Mouse (Mus musculus): ENCODE measurements at regions not wholly inside any gene's neighbourhood (a gene's known extent, or its start where the extent isn't known, plus 50 kb on each side); places are given as distances from the start of the nearest gene placed in this dataset.

DNA sequence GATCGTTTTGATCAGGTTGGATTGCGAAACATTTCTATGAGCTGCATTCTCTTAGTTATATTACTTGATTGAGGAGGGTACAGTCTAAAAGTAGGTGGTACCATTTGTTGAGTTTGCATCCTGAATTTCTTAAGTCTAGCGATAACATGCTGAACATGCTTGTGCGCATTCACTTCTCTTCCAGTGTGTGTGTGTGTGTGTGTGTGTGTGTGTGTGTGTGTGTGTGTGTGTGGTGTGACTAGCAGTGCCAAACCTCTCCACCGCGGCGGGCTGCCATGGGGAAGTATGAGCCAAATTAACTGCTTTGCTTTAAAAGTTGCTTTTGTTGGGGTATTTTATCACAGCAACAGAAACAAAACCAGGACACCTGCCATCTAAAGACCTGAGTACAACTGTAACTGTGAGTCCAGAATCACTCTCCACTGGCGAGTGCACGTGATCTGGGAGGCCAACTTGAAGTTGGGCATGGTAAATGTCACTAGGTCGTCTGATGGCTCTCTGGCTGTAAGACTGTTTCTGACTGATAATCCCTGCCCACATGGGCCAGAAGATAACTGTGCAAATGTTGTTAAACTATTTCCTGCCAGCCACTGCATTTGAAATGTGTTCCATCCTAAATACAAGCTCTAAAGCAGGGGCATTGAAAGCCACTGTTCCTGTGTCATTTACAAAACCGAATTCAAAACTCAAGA, 273.3 kb upstream of the Ppargc1a start:
- DNase-seq (ENCODE audit: low spot score): peak; percentile 72

DNA sequence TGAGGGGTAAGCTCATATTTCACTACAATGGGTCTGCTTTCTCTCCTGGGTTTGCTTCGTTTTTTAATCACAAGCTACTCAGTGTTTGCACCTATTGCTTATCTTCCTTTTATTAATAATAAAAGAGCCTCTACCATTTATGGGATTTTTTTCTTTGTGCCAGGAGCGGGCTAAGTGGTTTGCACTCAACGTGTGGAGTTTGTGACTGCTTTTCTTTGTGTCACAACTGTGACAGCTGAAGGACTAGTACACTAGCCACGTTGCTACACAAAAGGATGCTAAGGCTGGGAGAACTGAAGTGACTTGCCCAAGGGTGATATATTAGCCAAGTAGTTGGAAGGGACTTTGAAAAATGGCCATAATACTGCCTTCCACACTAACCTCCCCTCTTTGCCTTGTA, 271.8 kb upstream of the Ppargc1a start:
- no peak for DNase-seq (ENCODE audit: low spot score)

DNA sequence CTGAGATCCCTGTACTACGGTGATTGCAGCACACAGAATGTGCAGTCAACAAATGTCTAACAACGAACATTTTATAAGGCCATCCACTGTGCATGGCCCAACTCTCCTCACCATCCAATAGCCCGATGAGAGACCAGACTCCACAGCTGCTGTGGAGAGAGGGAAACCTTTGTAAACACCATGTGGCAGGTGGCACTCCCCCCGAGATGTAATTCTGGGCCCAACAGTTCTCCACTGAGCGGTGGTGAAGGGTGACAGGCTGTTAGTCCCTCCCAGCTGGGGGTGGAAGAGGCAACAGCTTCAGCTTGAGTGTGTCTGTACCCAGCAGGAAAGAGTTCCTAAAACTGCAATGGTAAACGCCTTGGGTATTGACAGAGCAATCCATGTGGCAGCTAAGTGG, 263.0 kb upstream of the Ppargc1a start:
- DNase-seq (ENCODE audit: low spot score): no peak

DNA sequence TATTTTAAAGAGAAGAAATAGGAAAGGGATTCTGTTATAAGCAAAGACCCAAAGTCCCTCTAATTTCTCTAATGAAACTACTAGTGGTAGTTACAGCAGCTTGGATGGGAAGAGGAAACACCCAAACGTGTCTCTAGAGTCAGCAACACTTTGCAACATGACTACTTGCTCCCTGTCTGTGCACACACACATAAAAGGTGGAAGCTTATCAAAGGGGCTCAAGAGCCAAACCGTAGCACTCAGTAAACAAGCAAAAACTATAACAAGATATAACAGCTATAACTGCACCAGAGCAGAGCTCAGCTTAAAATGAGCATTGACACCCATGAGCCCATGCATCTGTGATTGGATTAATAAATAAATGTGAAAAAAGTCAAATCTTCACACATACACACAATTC, 262.5 kb upstream of the Ppargc1a start:
- DNase-seq (ENCODE audit: low spot score): no peak

DNA sequence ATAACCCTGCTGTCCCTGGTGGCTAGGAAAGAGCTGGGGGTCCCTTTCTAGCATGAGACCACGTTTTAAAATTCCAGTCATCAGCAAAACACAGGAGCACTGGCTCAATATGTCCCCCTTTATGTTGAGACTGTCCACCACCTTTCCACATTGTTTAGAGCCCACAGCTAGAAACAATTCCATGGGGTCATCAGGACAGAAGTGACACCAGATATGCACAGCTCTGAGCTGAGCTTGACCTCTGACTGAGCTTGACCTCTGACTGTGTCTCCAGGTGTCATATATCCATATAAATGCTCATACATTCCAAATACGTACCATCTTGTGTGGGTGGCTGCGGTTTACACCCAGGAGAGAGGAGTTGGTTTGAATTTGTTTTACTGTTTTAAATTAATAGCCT, 262.1 kb upstream of the Ppargc1a start:
- no peak for DNase-seq (ENCODE audit: low spot score)

DNA sequence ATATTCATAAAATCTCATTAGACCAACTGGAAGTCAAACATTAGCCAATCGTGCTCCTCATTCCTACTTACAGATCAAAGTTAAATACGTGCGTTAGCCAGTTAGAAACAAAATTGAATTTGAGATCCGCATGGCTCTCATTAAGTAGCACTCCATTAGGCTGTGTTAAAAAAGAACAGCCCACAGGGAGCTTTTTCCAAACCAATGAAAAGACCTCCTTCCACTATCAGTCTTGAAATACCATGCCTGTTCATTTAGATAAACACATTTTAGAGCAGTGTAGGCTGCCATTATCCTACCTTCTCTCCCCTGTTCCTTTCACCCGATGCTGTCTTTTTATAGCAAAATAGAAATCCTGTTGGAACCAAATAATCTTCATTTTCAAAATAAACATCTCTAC, 261.5 kb upstream of the Ppargc1a start:
- peak; percentile 61 for DNase-seq (ENCODE audit: low spot score)

DNA sequence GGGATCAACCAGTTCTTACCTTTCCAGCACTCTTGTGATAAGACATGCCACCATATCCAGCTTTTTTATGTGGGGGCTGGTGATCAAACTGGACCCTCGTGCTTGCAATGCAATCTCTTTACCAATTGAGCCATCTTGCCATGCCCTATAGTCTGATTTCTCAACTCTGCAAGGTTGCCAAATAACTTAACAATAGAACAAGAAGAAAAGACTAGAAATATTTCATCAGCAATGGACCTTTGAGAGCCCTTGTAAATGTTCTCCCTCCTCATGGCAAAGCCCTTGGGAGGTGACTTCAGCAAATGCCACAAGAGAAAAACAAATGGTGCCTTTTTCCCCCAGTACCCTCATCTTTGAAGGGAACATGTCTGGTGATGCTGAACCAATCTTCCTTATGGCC, 258.7 kb upstream of the Ppargc1a start:
- DNase-seq (ENCODE audit: low spot score): no peak

DNA sequence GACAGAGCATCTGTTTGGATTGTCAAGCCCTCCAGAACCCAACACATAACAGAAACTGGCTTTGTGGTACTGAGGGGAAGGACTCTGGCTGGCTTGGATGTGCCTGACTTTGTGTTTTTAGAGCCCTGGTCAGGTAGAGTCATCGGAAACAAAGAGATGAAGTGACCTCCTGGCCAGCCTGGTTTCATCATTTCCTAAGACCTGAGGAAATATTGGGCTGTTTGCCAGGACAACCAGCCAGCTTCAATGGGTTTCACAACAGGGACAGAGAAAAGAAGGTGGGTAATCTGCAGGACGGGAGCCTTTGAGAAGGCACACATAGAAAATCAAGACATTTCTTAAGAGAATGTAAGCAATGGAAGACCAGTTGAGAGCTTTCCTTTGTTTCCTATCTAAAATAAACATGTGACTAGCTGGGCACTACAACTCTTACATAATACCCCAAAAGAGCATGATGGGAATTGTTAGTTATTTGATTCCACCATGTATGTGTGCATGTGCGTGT, 258.1 kb upstream of the Ppargc1a start:
- DNase-seq (ENCODE audit: low spot score): no peak

DNA sequence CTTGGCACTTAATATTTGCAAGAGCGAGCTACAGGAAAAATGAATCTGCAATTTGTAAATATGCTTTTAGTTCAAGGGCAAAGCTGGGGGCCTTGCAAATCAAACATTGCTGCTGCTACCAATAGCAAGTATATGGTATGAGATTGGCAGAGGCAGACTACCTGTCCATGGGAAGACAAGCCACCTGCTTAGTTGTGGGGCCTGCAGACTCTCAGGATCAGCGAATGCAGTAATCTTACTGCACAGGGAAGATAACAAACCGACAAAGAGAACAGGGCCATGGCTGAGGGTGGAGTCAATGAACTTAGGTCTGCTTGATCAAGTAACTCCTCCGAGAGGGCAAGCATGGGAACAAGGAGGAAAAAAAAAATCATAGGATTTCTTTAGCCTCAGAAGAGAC, 257.2 kb upstream of the Ppargc1a start:
- peak; percentile 58 for DNase-seq (ENCODE audit: low spot score)

DNA sequence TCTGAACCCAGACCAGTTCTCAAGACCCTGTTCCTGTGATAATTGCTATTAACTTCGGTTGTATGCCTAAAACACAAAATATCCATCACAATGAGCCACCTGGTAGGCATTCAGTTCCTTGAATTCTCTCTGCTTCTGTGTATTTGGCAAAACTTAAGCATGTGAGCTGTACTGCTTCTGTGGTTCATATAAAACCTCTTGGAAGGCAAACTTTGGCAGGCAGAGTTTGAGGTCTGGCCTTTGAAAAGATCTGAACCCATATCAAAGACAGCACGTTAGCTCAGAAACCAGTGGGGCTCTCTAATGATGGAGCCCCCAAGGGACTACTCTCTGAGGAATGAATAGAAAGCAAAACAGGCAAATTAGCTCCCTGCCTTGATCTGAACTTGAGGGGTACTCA, 256.1 kb upstream of the Ppargc1a start:
- DNase-seq (ENCODE audit: low spot score): no peak

DNA sequence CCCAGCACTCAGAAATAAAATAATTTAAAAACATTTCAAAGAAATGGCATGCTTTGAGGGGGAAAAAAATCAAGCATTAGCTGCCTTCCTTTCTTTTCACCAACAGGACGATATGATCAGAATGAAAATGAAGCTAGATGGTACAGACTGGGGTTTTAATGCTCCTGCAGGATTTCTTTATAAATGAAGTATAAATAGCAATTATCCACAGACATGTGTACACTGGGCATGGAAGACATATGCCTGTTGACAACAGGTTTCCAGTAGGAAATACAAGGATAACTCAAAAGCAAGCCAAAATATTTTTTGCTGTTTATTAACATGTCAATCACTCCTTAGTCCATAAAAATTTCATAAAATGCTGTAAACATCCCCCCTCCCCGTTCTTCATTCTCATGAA, 248.7 kb upstream of the Ppargc1a start:
- DNase-seq (ENCODE audit: low spot score): no peak

DNA sequence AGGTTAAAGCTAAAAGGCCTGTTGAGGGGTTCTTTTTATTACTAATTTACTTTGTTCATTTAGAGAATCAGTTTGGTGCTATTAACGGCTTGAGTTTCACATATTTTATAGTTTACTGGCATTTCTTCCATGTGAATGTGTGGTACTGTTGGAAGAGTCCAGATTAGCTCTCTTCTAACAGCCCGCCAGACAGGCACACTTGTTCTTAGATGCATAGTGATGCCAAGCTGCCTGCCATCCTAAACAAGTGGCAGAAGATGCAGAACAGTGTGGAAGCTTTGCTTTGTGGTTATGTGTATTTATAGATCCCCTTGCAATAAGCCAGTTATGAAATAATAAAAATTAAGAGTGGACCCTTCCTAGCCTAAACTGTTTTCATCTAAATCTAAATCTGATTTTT, 244.2 kb upstream of the Ppargc1a start:
- no peak for DNase-seq (ENCODE audit: low spot score)

DNA sequence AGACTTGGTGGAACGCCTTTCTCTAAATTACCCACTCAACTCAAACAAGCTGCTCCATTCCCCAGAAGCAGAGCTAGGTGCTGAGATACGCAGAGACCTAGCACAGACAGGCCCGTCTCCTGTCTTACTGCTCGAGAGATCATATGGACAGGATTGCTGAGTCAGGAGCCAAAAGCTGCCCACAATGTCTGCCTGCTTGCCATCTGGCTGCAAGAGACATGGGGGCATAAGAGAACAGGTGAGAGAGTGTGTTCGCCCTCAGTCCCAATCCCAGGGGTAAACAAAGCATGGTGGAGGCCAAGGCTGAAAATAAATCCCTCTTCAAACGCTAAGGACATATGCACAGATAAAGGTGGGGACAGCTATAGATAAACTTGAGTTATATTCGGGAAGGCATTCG, 234.0 kb upstream of the Ppargc1a start:
- no peak for DNase-seq (ENCODE audit: low spot score)

DNA sequence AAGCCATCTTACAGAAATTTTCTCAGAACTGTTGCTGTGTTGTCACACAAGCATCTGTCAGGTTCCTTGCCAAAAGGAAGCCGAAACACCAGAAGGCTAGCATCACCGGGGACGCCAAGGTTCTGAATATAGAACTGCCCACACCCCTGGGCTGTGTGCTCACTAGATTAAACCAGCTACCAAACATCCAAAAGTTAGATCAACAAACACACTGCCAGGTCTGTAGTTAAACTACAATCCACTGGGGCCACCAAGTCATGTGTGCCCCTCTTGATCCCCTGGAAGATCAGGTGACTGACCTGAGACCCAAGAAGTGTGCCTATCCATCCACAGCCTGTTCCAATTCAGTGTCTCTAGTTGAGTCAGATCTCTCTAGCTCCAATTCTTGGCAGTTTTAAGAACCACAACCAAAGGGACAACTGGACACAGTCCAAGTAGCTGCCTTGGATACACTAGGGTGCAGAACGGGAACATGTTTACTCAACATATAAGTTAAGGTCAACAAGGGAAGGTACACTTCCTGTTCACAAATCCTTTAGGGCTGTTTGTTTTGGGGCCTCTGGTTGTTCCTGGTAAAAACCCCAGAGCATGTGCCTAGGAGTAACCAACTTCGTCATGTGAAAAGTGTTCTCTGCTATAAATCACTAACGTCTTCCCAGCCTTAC, 232.0 kb upstream of the Ppargc1a start:
- DNase-seq (ENCODE audit: low spot score): no peak

DNA sequence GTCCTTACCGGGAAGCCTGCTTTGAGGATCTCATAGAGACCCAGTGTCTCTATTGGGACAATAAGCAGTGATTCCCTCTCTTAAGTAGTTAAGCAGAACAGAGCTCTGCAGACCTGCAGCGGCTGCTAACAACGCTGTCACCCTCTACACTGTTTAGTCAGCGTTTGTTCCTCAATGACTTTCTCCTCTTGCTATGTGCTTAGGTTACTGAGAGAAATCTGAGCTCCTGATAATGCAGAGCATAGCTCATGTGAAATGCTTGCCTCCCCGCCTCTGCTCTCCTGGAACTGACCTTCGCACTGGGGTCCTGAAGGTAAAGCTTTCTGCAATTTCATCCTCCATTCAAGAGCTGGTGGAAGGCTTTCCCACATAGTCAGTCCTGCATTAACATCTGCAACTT, 226.6 kb upstream of the Ppargc1a start:
- DNase-seq (ENCODE audit: low spot score): no peak

DNA sequence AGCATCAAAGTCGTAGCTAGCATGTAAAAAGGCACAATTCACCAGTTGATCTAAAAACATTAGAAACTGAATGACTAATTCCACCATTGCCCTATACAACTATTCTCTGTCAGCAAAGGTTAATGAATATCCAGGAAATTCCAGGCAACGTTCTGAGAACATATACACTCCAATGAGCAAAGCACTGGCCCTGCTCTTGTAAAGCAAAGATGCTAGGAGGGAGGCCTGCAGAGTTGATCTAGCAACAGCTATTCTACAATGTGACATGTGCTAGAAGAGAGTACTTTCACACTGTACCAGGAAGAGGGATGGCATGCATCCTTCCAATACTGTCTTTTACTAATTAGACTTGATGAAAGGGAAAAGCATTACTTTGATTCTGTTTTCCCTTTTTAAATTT, 225.4 kb upstream of the Ppargc1a start:
- no peak for DNase-seq (ENCODE audit: low spot score)

DNA sequence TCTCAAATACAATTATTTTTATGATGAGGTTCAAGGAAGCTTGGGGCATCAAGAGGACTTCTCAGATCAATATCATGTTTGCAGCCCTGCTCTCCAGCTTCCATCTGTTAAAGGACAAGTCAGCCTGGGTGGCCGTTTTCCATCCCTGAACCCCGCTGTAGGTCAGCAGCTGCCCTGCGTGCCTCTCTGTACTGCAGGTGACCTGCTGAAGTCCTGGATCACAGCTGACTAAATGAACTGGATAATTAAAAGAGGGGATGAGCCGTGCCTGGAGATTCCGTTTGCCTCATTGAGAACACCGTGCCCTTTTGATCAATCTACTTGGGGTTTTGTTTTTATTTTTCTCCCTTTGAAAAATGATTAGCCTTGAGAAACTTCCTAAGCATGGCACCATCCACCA, 221.2 kb upstream of the Ppargc1a start:
- DNase-seq (ENCODE audit: low spot score): no peak

DNA sequence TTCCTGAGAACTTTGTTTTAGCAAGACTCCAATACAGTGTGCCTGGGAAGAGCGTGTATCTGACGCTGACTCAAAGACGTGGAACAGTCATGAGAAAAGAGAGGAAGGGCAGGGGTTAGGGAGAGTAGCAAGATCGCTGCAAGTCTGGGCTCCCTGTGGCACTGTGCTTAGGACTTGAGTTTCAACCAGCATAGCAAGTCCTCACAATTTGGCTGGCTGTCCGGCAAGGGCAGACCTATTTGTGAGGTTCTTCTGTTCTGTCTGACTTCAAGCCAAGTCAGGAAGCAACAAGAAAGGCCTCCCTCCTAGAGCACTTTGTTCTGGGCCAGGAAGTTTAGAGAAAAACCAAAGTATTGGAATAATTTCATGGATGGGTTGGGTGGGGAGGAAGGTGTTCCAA, 216.0 kb upstream of the Ppargc1a start:
- DNase-seq (ENCODE audit: low spot score): no peak

DNA sequence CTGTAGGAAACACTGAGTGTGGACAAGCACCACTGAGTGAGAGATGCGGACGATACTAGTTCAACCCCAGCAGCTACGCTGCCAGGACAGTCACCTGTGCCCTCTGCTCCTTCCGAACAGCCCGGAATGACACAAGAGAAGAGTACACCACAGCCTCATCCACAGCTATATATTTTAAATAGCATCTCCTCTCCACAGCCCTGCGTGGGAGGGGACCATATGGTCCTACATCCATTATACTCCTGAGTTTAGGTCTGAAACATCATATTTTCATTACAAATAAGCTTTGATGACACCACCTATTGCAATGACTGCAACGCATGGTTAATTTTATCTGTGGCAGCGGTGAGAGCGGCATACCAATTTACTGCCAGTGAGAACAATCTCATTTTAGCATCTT, 215.6 kb upstream of the Ppargc1a start:
- DNase-seq (ENCODE audit: low spot score): no peak

DNA sequence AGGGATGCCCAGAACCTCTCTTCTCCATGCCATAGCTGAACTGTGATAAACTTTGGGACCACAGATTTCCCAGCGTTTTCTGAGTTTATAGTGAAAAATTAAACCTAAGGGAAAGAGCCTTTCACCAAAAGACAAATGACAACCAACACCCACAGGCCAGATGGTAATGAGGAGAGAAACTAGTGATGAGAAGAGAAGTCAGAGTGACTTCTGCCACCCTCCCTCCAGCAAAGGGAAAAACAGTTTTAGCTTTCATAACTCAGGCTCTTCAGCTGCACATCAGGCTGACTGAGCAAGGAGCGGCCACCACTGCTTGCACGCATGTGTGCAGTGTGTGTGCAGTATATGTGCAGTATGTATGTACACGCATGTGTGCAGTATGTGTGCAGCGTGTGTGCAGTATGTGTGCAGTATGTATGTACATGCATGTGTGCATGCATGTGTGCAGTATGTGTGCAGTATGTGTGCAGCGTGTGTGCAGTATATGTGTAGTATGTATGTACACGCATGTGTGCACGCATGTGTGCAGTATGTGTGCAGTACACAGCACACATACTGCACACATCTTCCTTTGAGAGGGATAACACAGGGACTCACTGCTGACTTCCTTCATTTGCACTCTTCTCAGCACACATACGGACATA, 208.1 kb upstream of the Ppargc1a start:
- DNase-seq (ENCODE audit: low spot score): no peak

DNA sequence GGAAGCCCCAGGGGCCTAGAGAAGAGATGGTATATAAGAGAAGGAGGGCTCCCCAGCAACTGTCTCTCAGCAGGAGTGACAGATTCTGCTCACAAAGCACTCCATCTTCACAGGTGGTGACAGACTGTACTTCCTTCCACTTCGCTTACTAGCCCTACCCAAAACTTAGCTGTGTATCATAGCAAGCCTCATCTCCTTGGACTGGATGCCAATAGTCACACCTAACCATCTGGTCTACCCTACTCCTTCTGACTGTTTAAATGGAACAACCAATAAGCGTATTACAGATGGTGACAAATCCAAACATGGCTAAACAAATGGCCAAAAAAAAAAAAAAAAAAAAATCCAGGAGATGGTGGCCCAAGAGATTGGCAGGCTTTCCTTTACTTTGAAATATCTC, 204.1 kb upstream of the Ppargc1a start:
- no peak for DNase-seq (ENCODE audit: low spot score)

DNA sequence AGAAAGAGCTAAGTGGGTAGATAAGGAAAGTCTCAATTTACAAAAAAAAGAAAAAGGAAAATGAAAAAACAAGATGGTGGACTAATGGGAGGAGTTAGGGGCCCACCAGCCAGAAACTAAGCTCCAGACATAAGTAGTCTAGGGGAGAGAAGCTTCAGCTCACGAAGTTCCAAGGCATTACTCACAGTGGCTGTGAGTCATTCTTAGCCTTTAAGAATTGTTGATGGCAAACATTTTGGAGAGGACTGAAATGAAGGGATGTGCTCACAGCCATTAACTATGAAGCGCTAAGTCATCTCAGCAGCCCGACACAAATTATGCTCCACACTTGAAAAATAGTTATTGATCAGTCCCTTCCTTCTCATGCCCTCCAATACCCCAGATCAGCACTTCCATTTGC, 198.6 kb upstream of the Ppargc1a start:
- no peak for DNase-seq (ENCODE audit: low spot score)

DNA sequence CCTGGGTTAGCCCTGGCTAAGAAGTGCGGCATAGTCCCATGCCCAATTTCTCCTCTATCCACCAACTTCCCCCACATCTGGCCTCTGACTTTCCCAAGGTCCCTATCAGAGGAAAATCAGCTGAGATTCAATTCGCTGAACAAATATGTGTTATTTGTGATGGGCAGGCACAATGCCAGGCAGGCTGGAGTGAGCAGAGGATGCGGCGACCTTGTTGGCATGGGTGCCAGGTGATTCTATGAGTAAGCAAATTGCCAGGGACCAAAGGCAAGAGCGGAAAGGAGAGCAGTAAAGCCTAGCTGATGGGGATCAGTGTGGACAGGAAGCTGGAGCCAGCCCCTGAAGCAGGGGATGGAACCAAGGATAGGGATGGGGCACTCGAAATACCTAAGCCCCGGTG, 196.9 kb upstream of the Ppargc1a start:
- DNase-seq (ENCODE audit: low spot score): no peak

DNA sequence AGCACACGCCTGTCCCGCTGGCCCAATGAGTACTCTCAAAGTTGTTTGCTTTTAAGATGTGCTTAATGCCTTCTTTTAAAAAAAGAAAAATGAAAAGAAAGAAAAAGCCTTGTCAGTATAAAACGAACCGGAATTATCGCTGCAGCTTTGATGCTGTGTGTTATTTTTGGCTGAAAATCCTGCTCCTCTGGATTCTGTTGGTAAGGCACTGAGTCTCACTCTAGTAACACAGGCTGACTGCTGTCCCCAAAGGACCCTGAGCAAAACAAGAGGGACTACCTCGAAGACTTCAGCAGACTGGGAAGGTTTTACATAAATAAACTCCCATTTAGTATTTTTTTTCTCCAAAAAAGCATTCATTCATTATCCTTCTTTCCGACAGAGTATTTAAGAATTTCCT, 196.1 kb upstream of the Ppargc1a start:
- no peak for DNase-seq (ENCODE audit: low spot score)

Measured in c-Kit-positive CD71-positive TER-119-positive erythroid progenitor cells, embryonic 14.5 days (primary cell).